Mouse (Mus musculus): ENCODE results near the gene Igf2bp3. TPM values are rescaled to one million over a fixed set of nuclear protein-coding genes. Genes with fewer than 3 reads are reported as not detected.

Igf2bp3 gene
- polyA plus RNA-seq, 1 experiment from 2014 or later: 39.2 TPM

GRCm38 (mm10) chr6:49119462-49120135, 95.2 kb downstream of the Igf2bp3 start:
- H3K9me3 ChIP-seq (ENCODE audit: control insufficient read depth, low read length): no peaks in the 10 kb centered on the region
- H3K36me3 ChIP-seq (ENCODE audit: control insufficient read depth, insufficient read depth, low read length): peaks cover 7% of the 10 kb centered on the region
- no peak for ATAC-seq (ENCODE audit: low FRiP score, low TSS enrichment)
- 83% methylated on average over 1 of the region's 1 CpGs for WGBS
- no peak for DNase-seq
- H3K4me3 ChIP-seq (replicated peaks; ENCODE audit: low read depth, low read length): no peak overlapping the region
- H3K9ac ChIP-seq (replicated peaks; ENCODE audit: low read length): no peak overlapping the region
- no peaks in the 10 kb centered on the region for H3K4me1 ChIP-seq (ENCODE audit: control insufficient read depth, insufficient read depth, low read length)
- 0 out of 2 replicates have a peak overlapping the region, but pooled peaks have one; percentile 8 for H3K27ac ChIP-seq (replicated peaks; ENCODE audit: low read depth, low read length)
- no peaks in the 10 kb centered on the region for H3K27me3 ChIP-seq (ENCODE audit: control insufficient read depth, insufficient read depth, low read length)
- no peak overlapping the region for H3K4me2 ChIP-seq (ENCODE audit: low read length)

- Histone ChIP-seq H3K4me1 (ENCODE audit: control insufficient read depth, insufficient read depth, low read length) (no peaks in the 10 kb centered on the region), H3K4me2 (ENCODE audit: low read length) (no peak overlapping the region), H3K4me3 (replicated peaks; ENCODE audit: low read depth, low read length) (no peak overlapping the region), H3K27ac (replicated peaks; ENCODE audit: low read depth, low read length) (no peak overlapping the region), H3K9ac (replicated peaks; ENCODE audit: low read length) (no peak overlapping the region), H3K36me3 (ENCODE audit: control insufficient read depth, insufficient read depth, low read length) (peaks cover 7% of the 10 kb centered on the region), H3K27me3 (ENCODE audit: control insufficient read depth, insufficient read depth, low read length) (no peaks in the 10 kb centered on the region), H3K9me3 (ENCODE audit: control insufficient read depth, low read length) (no peaks in the 10 kb centered on the region)
- DNase-seq (no peak), ATAC-seq (ENCODE audit: low FRiP score, low TSS enrichment) (no peak)
- 81% methylated on average over 8 of the region's 8 CpGs for WGBS
Observed at GRCm38 (mm10) chr6:49118446-49118845, 96.3 kb downstream of the Igf2bp3 start.

- no peak overlapping the region for H3K27ac ChIP-seq (replicated peaks; ENCODE audit: low read depth, low read length)
- H3K27me3 ChIP-seq (ENCODE audit: control insufficient read depth, insufficient read depth, low read length): no peaks in the 10 kb centered on the region
- no peaks in the 10 kb centered on the region for H3K4me1 ChIP-seq (ENCODE audit: control insufficient read depth, insufficient read depth, low read length)
- no peak for ATAC-seq (ENCODE audit: low FRiP score, low TSS enrichment)
- no peak overlapping the region for H3K4me2 ChIP-seq (ENCODE audit: low read length)
- no peaks in the 10 kb centered on the region for H3K9me3 ChIP-seq (ENCODE audit: control insufficient read depth, low read length)
- no peak for DNase-seq
- peaks cover 7% of the 10 kb centered on the region for H3K36me3 ChIP-seq (ENCODE audit: control insufficient read depth, insufficient read depth, low read length)
- no peak overlapping the region for H3K9ac ChIP-seq (replicated peaks; ENCODE audit: low read length)
- 95% methylated on average over 8 of the region's 8 CpGs for WGBS
- no peak overlapping the region for H3K4me3 ChIP-seq (replicated peaks; ENCODE audit: low read depth, low read length)
Observed at GRCm38 (mm10) chr6:49116241-49116640, 98.5 kb downstream of the Igf2bp3 start.

GRCm38 (mm10) chr6:49115550-49115949, 99.2 kb downstream of the Igf2bp3 start:
- ATAC-seq (ENCODE audit: low FRiP score, low TSS enrichment): no peak
- Histone ChIP-seq H3K4me2 (ENCODE audit: low read length) (no peak overlapping the region), H3K36me3 (ENCODE audit: control insufficient read depth, insufficient read depth, low read length) (peaks cover 7% of the 10 kb centered on the region), H3K4me1 (ENCODE audit: control insufficient read depth, insufficient read depth, low read length) (no peaks in the 10 kb centered on the region), H3K9me3 (ENCODE audit: control insufficient read depth, low read length) (no peaks in the 10 kb centered on the region), H3K9ac (replicated peaks; ENCODE audit: low read length) (no peak overlapping the region), H3K27me3 (ENCODE audit: control insufficient read depth, insufficient read depth, low read length) (no peaks in the 10 kb centered on the region), H3K4me3 (replicated peaks; ENCODE audit: low read depth, low read length) (no peak overlapping the region), H3K27ac (replicated peaks; ENCODE audit: low read depth, low read length) (no peak overlapping the region)
- no peak for DNase-seq
- WGBS: 84% methylated on average over 5 of the region's 5 CpGs

- 95% methylated on average over 6 of the region's 6 CpGs for WGBS
- no peaks in the 10 kb centered on the region for H3K9me3 ChIP-seq (ENCODE audit: control insufficient read depth, low read length)
- H3K27me3 ChIP-seq (ENCODE audit: control insufficient read depth, insufficient read depth, low read length): no peaks in the 10 kb centered on the region
- H3K4me1 ChIP-seq (ENCODE audit: control insufficient read depth, insufficient read depth, low read length): no peaks in the 10 kb centered on the region
- DNase-seq (no peak), ATAC-seq (ENCODE audit: low FRiP score, low TSS enrichment) (no peak)
- H3K4me3 ChIP-seq (replicated peaks; ENCODE audit: low read depth, low read length): no peak overlapping the region
- no peak overlapping the region for H3K9ac ChIP-seq (replicated peaks; ENCODE audit: low read length)
- no peak overlapping the region for H3K27ac ChIP-seq (replicated peaks; ENCODE audit: low read depth, low read length)
- peaks cover 7% of the 10 kb centered on the region for H3K36me3 ChIP-seq (ENCODE audit: control insufficient read depth, insufficient read depth, low read length)
- H3K4me2 ChIP-seq (ENCODE audit: low read length): no peak overlapping the region
Observed at GRCm38 (mm10) chr6:49114457-49114856, 100.3 kb downstream of the Igf2bp3 start.

- no peaks in the 10 kb centered on the region for H3K27me3 ChIP-seq (ENCODE audit: control insufficient read depth, insufficient read depth, low read length)
Observed at GRCm38 (mm10) chr6:49113895-49114294, 100.9 kb downstream of the Igf2bp3 start.

GRCm38 (mm10) chr6:49109196-49109595, 105.6 kb downstream of the Igf2bp3 start:
- H3K9me3 ChIP-seq (ENCODE audit: control insufficient read depth, low read length): no peaks in the 10 kb centered on the region
- WGBS: 90% methylated on average over 2 of the region's 2 CpGs
- no peak overlapping the region for H3K4me2 ChIP-seq (ENCODE audit: low read length)
- peaks cover 30% of the 10 kb centered on the region for H3K36me3 ChIP-seq (ENCODE audit: control insufficient read depth, insufficient read depth, low read length)
- no peaks in the 10 kb centered on the region for H3K27me3 ChIP-seq (ENCODE audit: control insufficient read depth, insufficient read depth, low read length)
- ATAC-seq (ENCODE audit: low FRiP score, low TSS enrichment): no peak
- H3K4me3 ChIP-seq (replicated peaks; ENCODE audit: low read depth, low read length): no peak overlapping the region
- no peak overlapping the region for H3K27ac ChIP-seq (replicated peaks; ENCODE audit: low read depth, low read length)
- no peak overlapping the region for H3K9ac ChIP-seq (replicated peaks; ENCODE audit: low read length)
- no peak for DNase-seq
- no peaks in the 10 kb centered on the region for H3K4me1 ChIP-seq (ENCODE audit: control insufficient read depth, insufficient read depth, low read length)

More at GRCm38 (mm10) chr6:49113895-49114294, 100.9 kb downstream of the Igf2bp3 start:
- H3K27ac ChIP-seq (replicated peaks; ENCODE audit: low read depth, low read length): no peak overlapping the region
- H3K4me1 ChIP-seq (ENCODE audit: control insufficient read depth, insufficient read depth, low read length): no peaks in the 10 kb centered on the region
- 82% methylated on average over 7 of the region's 7 CpGs for WGBS
- H3K9me3 ChIP-seq (ENCODE audit: control insufficient read depth, low read length): no peaks in the 10 kb centered on the region
- peaks cover 13% of the 10 kb centered on the region for H3K36me3 ChIP-seq (ENCODE audit: control insufficient read depth, insufficient read depth, low read length)
- ATAC-seq (ENCODE audit: low FRiP score, low TSS enrichment): no peak
- no peak for DNase-seq
- no peak overlapping the region for H3K4me2 ChIP-seq (ENCODE audit: low read length)
- H3K9ac ChIP-seq (replicated peaks; ENCODE audit: low read length): no peak overlapping the region
- H3K4me3 ChIP-seq (replicated peaks; ENCODE audit: low read depth, low read length): no peak overlapping the region

GRCm38 (mm10) chr6:49106746-49107500, 107.8 kb downstream of the Igf2bp3 start:
- Histone ChIP-seq H3K4me2 (ENCODE audit: low read length) (no peak overlapping the region), H3K4me1 (ENCODE audit: control insufficient read depth, insufficient read depth, low read length) (no peaks in the 10 kb centered on the region), H3K27me3 (ENCODE audit: control insufficient read depth, insufficient read depth, low read length) (no peaks in the 10 kb centered on the region), H3K9ac (replicated peaks; ENCODE audit: low read length) (no peak overlapping the region), H3K4me3 (replicated peaks; ENCODE audit: low read depth, low read length) (no peak overlapping the region), H3K9me3 (ENCODE audit: control insufficient read depth, low read length) (no peaks in the 10 kb centered on the region), H3K27ac (replicated peaks; ENCODE audit: low read depth, low read length) (no peak overlapping the region), H3K36me3 (ENCODE audit: control insufficient read depth, insufficient read depth, low read length) (peaks cover 49% of the 10 kb centered on the region)
- WGBS: 93% methylated on average over 15 of the region's 15 CpGs
- no peak for ATAC-seq (ENCODE audit: low FRiP score, low TSS enrichment)
- no peak for DNase-seq

- 83% methylated on average over 1 of the region's 1 CpGs for WGBS
- H3K4me3 ChIP-seq (replicated peaks; ENCODE audit: low read depth, low read length): no peak overlapping the region
- H3K4me2 ChIP-seq (ENCODE audit: low read length): no peak overlapping the region
- H3K4me1 ChIP-seq (ENCODE audit: control insufficient read depth, insufficient read depth, low read length): no peaks in the 10 kb centered on the region
- no peak for ATAC-seq (ENCODE audit: low FRiP score, low TSS enrichment)
- no peak for DNase-seq
- H3K27ac ChIP-seq (replicated peaks; ENCODE audit: low read depth, low read length): no peak overlapping the region
- no peak overlapping the region for H3K9ac ChIP-seq (replicated peaks; ENCODE audit: low read length)
- H3K9me3 ChIP-seq (ENCODE audit: control insufficient read depth, low read length): no peaks in the 10 kb centered on the region
- peaks cover 55% of the 10 kb centered on the region for H3K36me3 ChIP-seq (ENCODE audit: control insufficient read depth, insufficient read depth, low read length)
- no peaks in the 10 kb centered on the region for H3K27me3 ChIP-seq (ENCODE audit: control insufficient read depth, insufficient read depth, low read length)
Observed at GRCm38 (mm10) chr6:49099086-49099485, 115.7 kb downstream of the Igf2bp3 start.
